ENCODE assay signal across 7 mouse cellular contexts in genomic region chr5:125106191-125106590, GRCm38 (mm10).
DNase-seq lines count a peak whose midpoint lies in the region.

No protein-coding gene starts in this region.

- peak; percentile 36 for DNase-seq in urinary bladder, postnatal 25 days (ENCODE audit: low spot score)
- DNase-seq in urinary bladder, postnatal 10 days (ENCODE audit: low spot score): no peak
- DNase-seq in adrenal gland, postnatal 36 days: peak; percentile 87 to 88
- DNase-seq in heart, postnatal 10 days: peak; percentile 54 to 59
- DNase-seq in lung, postnatal 10 days: peak; percentile 76
- peak; percentile 62 to 64 for DNase-seq in thymus, postnatal 10 days (ENCODE audit: low spot score in 2 of 2)
- no peak for DNase-seq in embryo, embryonic 10 days (ENCODE audit: low spot score)

- intact Hi-C loops in heart, postnatal 10 days (cut with DNase I): loop anchor here (2.0 to 10.0 kb wide), 4 partner anchors 73 to 197 kb away; partner anchors contain the start of gene Ncor2

Comparison
In these comparisons a context has a peak if more than half of its experiments do, and no peak if none do; other contexts are left out.
1. DNase-seq: peak in urinary bladder, postnatal 25 days (single experiment), adrenal gland, postnatal 36 days (2 of 2), heart, postnatal 10 days (2 of 2), lung, postnatal 10 days (single experiment) and thymus, postnatal 10 days (2 of 2); none in urinary bladder, postnatal 10 days (single experiment) and embryo, embryonic 10 days (single experiment).